Mouse (Mus musculus) adrenal gland, postnatal 36 days (tissue): ENCODE measurements around the gene Hadh. TPM values are rescaled to one million over a fixed set of nuclear protein-coding genes. Genes with fewer than 3 reads are reported as not detected.

Source experiments
- DNase-seq, 2 experiments: peaks; one replicate each; pipeline ENCODE4 v3.0.0; 2021; ENCODE audit warnings: mixed read lengths in 1 of 2
- long read RNA-seq, 2 experiments: library from polyadenylated mRNA; stranded (forward); transcript quantifications; one replicate each; pipeline ENCODE4 v2.0.0; 2021; ENCODE audit warnings: borderline sequencing depth in 2 of 2
- total RNA-seq, 2 experiments: library from RNA; stranded (reverse); gene quantifications; 2 replicates each; pipeline ENCODE4 v1.2.3; 2021

The Hadh gene
- total RNA-seq: 100 to 1,000 TPM; 430 to 487 TPM
- long read RNA-seq, experiment 1, transcript Hadh-201 (8 exons, 1,789 nt): major isoform, 589 of 695 reads
- long read RNA-seq, experiment 1, partial matches to known transcripts: 94 of 695 reads
- long read RNA-seq, experiment 1, other reads (novel, unspliced or antisense): 12 of 695 reads
- long read RNA-seq, experiment 2, transcript Hadh-201 (8 exons, 1,789 nt): major isoform, 294 of 322 reads
- long read RNA-seq, experiment 2, partial matches to known transcripts: 23 of 322 reads
- long read RNA-seq, experiment 2, other reads (novel, unspliced or antisense): 5 of 322 reads

DNA sequence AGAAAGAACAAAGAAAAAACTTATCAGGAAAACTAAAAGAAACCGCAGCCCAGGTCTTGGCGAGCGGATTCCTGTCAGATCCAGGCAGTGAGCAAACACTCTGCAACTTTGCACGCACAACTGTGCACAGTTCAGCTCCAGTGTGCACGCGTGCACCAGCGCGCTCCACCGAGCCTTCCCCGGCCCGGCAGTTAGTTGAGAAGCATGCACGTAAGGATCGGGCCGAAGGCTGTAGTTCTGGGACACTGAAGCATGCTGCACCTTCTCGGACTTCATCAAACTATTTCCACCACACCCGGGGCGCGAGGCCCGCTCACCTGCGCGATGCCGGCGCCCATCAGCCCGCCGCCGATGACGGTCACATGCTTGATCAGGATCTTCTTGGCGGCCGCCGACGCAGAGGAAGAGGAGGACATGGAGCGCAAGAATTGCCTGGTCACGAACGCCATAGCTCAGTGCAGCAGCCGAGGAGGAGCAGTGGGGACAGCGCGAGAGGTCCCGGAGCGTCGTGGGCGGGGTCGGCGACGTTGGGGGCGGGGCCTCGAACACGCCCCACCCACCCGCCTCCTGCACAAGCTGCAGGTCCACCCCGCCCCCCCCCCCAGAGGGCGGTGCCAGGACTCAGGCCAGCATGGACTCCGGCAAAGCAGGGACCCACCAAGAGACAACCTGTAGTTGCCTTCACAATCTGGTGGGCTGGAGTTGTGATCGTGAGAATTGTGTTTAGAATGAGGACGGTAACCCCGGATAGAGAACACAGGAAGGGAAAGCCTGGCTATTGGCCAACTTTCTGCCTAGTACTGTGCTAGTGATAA lies at the start of gene Hadh:
Gene Hadh (minus strand): TSS at position 543 of the 815 bp plus-strand sequence.
- DNase-seq: peak; percentile 88 to 93

GRCm38 (mm10) chr3:131320184-131320583 lies 48.3 kb upstream of the Hadh start:
- peak; percentile 85 to 90 for DNase-seq

DNA sequence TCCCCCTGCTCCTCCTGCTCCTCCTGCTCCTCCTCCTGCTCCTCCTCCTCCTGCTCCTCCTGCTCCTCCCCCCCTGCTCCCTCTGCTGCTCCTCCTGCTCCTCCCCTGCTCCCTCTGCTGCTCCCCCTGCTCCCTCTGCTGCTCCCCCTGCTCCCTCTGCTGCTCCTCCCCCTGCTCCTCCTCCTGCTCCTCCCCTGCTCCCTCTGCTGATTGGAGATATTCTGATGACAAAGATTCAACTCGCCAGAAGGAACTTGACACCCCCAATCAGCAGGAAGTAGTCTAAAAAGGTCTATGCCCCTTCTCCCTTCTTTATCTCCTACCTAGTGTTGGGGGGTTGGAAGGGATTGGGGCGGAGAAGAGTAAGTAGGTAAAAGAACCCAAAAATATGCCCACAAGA lies 46.3 kb upstream of the Hadh start:
- DNase-seq: no peak

DNA sequence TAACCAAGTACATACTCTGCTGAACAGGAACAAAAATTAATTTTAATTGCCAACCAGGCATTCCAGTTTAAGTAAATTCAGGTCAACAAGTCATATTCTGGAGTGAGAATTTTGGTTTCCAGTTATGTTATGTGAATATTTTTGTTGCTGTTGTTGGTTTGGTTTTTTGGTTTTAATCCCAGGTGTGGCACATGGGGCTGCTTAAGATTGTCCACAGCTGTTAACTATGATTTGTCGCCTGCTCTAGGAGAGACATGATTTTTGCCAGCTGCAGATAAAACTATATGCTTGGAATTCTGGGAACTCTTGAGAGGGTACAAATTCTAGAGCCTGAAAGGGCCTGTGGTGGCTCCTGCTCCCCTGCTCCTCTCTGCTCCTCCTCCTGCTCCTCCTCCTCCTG lies 45.2 kb upstream of the Hadh start:
- DNase-seq: no peak

DNA sequence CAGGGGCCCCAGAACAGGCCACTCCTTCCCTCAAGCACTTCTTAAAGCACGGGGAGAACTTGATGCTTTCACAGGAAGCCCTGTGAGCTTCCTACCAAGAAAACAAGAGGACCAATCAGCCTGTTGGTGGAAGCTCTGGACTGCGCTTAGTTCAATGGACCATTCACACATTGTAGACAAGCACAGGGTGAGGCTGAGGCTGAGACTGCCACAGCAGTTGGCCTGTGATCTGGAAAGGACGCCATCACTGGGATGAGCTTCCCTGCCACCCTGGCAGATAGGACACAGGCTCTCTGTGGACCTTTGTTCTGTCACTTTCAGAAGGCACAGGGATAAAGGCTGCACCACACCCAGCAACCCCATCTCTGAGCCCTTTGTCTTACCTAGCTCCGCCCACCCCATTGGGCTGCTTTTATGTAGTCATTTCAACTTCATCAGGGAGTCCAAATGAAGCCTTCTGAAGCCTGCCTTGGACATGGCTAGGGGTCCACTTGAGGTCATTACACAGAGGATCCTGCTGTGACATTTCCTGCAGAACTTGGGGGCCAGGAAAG lies 44.1 kb upstream of the Hadh start:
- no peak for DNase-seq

GRCm38 (mm10) chr3:131312340-131312739 lies 40.4 kb upstream of the Hadh start:
- DNase-seq: no peak

- DNase-seq: no peak
These were observed 38.7 kb upstream of the Hadh start for GRCm38 (mm10) chr3:131310572-131310971.

DNA sequence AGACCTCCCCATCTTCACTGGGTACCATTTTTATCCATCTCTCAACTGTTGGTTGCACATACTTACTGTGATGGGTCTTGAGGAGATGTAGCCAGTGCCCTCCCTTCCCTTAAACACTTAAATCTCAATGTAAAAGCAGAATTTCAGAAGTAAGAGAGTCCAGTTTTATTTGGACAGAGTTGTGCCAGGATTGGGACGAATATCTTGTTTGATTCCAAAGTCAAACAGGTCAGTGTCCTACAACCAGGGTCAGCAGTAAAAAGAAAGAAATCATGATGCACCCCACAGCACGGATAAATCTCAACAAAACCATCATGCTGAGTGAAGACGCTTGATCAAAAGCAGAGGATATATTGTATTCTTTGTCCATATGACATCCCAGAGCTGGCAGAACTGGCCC lies 35.9 kb upstream of the Hadh start:
- no peak for DNase-seq

GRCm38 (mm10) chr3:131306255-131306654 lies 34.4 kb upstream of the Hadh start:
- no peak for DNase-seq

- DNase-seq: no peak
These were observed 31.4 kb upstream of the Hadh start for GRCm38 (mm10) chr3:131303320-131303714.

GRCm38 (mm10) chr3:131302452-131303319 lies 30.8 kb upstream of the Hadh start, which contains the start of gene Cyp2u1:
Gene Cyp2u1, minus strand, starts transcription at chr3:131303227.
- DNase-seq: peak; percentile 94

- DNase-seq: no peak
These were observed 28.0 kb upstream of the Hadh start for GRCm38 (mm10) chr3:131299908-131300307.

DNA sequence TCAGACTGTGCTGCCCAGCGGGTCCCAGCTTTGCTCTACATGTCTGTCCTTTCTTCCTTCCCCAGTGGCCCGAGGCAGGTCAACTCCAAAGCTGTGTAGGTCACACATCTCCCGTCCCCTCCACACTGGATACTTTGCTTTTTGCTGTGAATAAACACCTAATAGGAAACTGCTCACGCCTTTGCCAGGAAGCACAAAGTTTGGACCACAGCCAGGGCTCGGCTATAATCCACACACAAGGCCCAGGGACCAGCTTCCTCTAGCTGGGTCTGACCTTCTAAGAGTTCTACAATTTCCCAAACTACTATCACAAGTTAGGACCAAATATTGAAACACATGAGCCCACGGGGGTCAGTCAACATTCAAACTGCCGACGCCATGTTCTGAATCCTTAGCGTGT lies 27.2 kb upstream of the Hadh start:
- no peak for DNase-seq

DNA sequence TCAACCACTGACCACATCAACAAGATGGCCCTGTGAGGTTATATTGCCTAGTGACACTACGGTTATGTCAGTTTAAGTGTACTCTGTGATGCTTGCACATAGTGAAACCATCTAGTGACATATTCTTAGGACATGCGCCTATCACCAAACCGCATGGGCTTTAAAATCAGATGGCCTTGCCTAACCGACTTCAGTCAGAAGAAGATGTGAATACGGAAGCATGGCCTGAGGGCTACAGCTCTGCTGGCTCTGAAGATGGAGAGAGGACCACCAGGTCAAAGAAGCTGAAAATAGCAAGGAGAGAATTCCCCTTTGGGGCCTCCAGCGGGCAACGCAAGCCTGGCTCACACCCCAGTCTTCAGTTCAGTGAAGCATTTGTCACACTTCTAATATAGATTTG lies 25.0 kb upstream of the Hadh start:
- DNase-seq: no peak

GRCm38 (mm10) chr3:131295513-131296200 lies 23.8 kb upstream of the Hadh start:
- DNase-seq: peak in 1 of 2 experiments; percentile 58

DNA sequence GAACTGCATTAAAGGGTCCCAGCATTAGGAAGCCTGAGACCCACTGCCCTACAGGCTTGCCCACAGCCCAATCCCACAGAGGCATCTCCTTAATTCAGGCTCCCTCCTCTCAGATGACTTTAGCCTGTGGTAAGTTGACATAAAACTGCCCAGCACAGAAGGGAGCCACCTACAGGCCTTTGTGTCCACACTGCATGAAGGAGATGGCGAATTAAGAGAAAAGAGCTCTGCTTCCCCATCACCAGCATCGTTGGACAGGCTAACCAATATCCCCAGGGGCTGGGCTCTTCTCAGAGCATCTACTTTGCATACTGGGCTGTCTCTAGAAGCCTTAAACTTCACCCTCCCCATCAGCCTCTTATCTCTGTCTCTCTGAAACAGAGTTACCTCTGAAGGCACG lies 22.6 kb upstream of the Hadh start:
- no peak for DNase-seq

DNA sequence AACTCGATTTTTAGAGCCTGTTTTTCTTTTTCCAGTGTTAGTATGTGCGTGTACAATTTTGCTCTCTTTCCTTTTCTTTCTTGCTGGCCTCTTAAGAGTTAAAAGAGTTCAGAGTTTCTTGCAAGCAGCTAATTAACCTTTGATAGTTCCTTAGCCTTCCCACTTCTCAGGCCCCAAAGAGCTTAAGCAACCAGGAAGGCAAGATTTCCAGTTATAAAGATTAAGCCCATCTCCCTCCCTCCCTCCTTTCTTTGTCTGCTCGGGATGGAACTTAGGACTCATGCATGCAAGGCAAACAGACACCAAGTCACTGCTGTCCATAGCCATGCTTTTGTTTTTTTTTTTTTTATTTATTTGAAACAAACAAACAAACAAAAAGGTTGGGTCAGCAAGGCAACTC lies 21.1 kb upstream of the Hadh start:
- DNase-seq: no peak

- DNase-seq: no peak
These were observed 20.4 kb upstream of the Hadh start for GRCm38 (mm10) chr3:131292349-131292748.

DNA sequence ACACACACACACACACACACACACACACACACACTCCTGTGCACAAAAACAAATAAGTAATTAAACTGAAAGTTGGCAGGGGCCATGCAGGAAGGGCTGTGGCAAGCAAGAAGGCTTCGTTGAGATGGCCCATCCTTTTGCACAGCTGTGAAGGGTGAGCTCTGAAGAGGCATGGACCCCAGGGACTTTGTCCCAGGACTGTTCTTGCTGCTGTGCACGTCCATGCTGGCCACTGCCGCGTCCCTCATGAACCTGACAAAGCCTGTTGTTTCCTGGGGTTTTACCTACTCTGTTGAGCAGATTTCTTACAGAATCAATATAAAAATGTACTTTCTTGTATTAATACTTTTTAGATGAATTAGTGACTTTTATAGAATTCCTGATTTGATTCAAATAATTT lies 20.0 kb upstream of the Hadh start:
- no peak for DNase-seq

- peak in 1 of 2 experiments; percentile 34 for DNase-seq
These were observed 2.2 kb upstream of the Hadh start for GRCm38 (mm10) chr3:131274151-131274550.

GRCm38 (mm10) chr3:131272374-131273100 lies 636 bp upstream of the Hadh start:
- DNase-seq: no peak
